Mouse (Mus musculus): ENCODE results near the gene H2al1m.

- no peak for TF ChIP-seq USF1 (IDR thresholded peaks at IDR 0.05; ENCODE audit: low read depth)
- TF ChIP-seq TCF12 (IDR thresholded peaks at IDR 0.05; ENCODE audit: insufficient read depth, poor library complexity, severe bottlenecking) = no peak
- no peak for TF ChIP-seq TCF3 (IDR thresholded peaks at IDR 0.05; ENCODE audit: insufficient read length, low read depth)
- TF ChIP-seq POLR2A (IDR thresholded peaks at IDR 0.05; ENCODE audit: insufficient read length, low read depth) = no peak
- no peak for TF ChIP-seq CEBPB (IDR thresholded peaks at IDR 0.05; ENCODE audit: insufficient read depth, poor library complexity, severe bottlenecking)
- TF ChIP-seq MAX (IDR thresholded peaks at IDR 0.05; ENCODE audit: low read depth) = no peak
- no peak for TF ChIP-seq REST (IDR thresholded peaks at IDR 0.05; ENCODE audit: insufficient read depth, insufficient read length)
- TF ChIP-seq MYOG (IDR thresholded peaks at IDR 0.05; ENCODE audit: control insufficient read depth in 1 of 3, insufficient read depth in 1 of 3, insufficient read length in 2 of 3, low read depth in 2 of 3) = no peak
- no peak for TF ChIP-seq POLR2AphosphoS2 (IDR thresholded peaks at IDR 0.05; ENCODE audit: insufficient read length, low read depth)
- TF ChIP-seq E2F4 (IDR thresholded peaks at IDR 0.05; ENCODE audit: insufficient read depth) = no peak
- no peak for TF ChIP-seq MYOD1 (IDR thresholded peaks at IDR 0.05; ENCODE audit: control insufficient read depth in 1 of 3, insufficient read length in 2 of 3, low read depth in 2 of 3)
Measured at GRCm38 (mm10) chrX:9256766-9257165, 26.8 kb upstream of the H2al1m start, which contains the start of gene Gm14862.
